Mouse (Mus musculus) embryonic fibroblast, embryonic 13.5 days (primary cell): ENCODE data around the gene Ntf3. TPM values are rescaled to one million over a fixed set of nuclear protein-coding genes. Genes with fewer than 3 reads are reported as not detected.

Source experiments
- H3K27ac ChIP-seq: 2 replicates; pipeline ENCODE4 v1.5.1; 2012; ENCODE audit warnings: low read length, control low read depth, inconsistent platforms; ENCODE audit not compliant: insufficient read depth
- H3K4me1 ChIP-seq: 2 replicates; pipeline ENCODE4 v1.6.1; 2011; ENCODE audit warnings: low read length; ENCODE audit not compliant: control insufficient read depth, insufficient read depth
- H3K4me3 ChIP-seq: 2 replicates; pipeline ENCODE4 v1.5.1; 2011; ENCODE audit warnings: mild to moderate bottlenecking, control low read depth, low read length; ENCODE audit not compliant: insufficient read depth
- CTCF ChIP-seq: IDR thresholded peaks from 2 replicates; pipeline ENCODE4 v1.5.1; 2011; ENCODE audit warnings: mild to moderate bottlenecking, control low read depth, low read length, moderate library complexity, borderline replicate concordance; ENCODE audit not compliant: insufficient read depth
- POLR2A ChIP-seq: IDR thresholded peaks from 2 replicates; pipeline ENCODE4 v1.6.1; 2011; ENCODE audit warnings: low read depth, mild to moderate bottlenecking, control low read depth, low read length, moderate library complexity
- polyA plus RNA-seq: library from polyadenylated mRNA; stranded (reverse); fragments of >200 nt; gene quantifications from 2 replicates; pipeline ENCODE4 v1.2.4, GENCODE M21; 2011; ENCODE audit warnings: low read depth; ENCODE audit not compliant: missing spikeins, insufficient read length

The Ntf3 gene
- polyA plus RNA-seq = 8.0 and 9.1 TPM in 2 replicates

- H3K27ac ChIP-seq = no peak within 1 kb of the TSS
- TF ChIP-seq CTCF = no peak
- TF ChIP-seq POLR2A = 0 out of 2 replicates have a peak, but pooled peaks have one; percentile 17
- H3K4me1 ChIP-seq = peaks cover 1% of the 10 kb centered on the region; the same call in 1 of the 2 replicates
- peak within 1 kb of the TSS; percentile 36 for H3K4me3 ChIP-seq
Measured at GRCm38 (mm10) chr6:126166548-126167207, at the start of gene Ntf3. Gene Ntf3, minus strand, starts transcription at chr6:126166910.

GRCm38 (mm10) chr6:126213330-126213729, 46.6 kb upstream of the Ntf3 start:
- Histone ChIP-seq H3K4me1 (0 out of 2 replicates have a peak, but pooled peaks cover 2% of the 10 kb centered on the region), H3K27ac (no peak overlapping the region), H3K4me3 (no peak overlapping the region)
- TF ChIP-seq POLR2A (no peak), CTCF (no peak)

GRCm38 (mm10) chr6:126203366-126203765, 36.7 kb upstream of the Ntf3 start:
- H3K4me1 ChIP-seq = no peaks in the 10 kb centered on the region
- TF ChIP-seq CTCF (no peak), POLR2A (no peak)
- no peak overlapping the region for H3K4me3 ChIP-seq
- H3K27ac ChIP-seq = no peak overlapping the region

GRCm38 (mm10) chr6:126202959-126203358, 36.2 kb upstream of the Ntf3 start:
- no peak for TF ChIP-seq CTCF
- TF ChIP-seq POLR2A = no peak
- Histone ChIP-seq H3K4me1 (no peaks in the 10 kb centered on the region), H3K27ac (no peak overlapping the region), H3K4me3 (no peak overlapping the region)

- Histone ChIP-seq H3K4me3 (no peak overlapping the region), H3K27ac (no peak overlapping the region), H3K4me1 (no peaks in the 10 kb centered on the region)
- no peak for TF ChIP-seq POLR2A
- no peak for TF ChIP-seq CTCF
Measured at GRCm38 (mm10) chr6:126201721-126202120, 35.0 kb upstream of the Ntf3 start.

GRCm38 (mm10) chr6:126199916-126200315, 33.2 kb upstream of the Ntf3 start:
- Histone ChIP-seq H3K4me3 (no peak overlapping the region), H3K27ac (no peak overlapping the region)

GRCm38 (mm10) chr6:126194760-126195159, 28.1 kb upstream of the Ntf3 start:
- H3K4me1 ChIP-seq = no peaks in the 10 kb centered on the region
- H3K4me3 ChIP-seq = no peak overlapping the region
- H3K27ac ChIP-seq = no peak overlapping the region
- no peak for TF ChIP-seq CTCF
- TF ChIP-seq POLR2A = no peak

More at GRCm38 (mm10) chr6:126199916-126200315, 33.2 kb upstream of the Ntf3 start:
- no peaks in the 10 kb centered on the region for H3K4me1 ChIP-seq
- no peak for TF ChIP-seq POLR2A
- TF ChIP-seq CTCF = no peak

- no peaks in the 10 kb centered on the region for H3K4me1 ChIP-seq
- no peak overlapping the region for H3K4me3 ChIP-seq
- TF ChIP-seq CTCF (no peak), POLR2A (no peak)
- no peak overlapping the region for H3K27ac ChIP-seq
Measured at GRCm38 (mm10) chr6:126190218-126190871, 23.6 kb upstream of the Ntf3 start.

GRCm38 (mm10) chr6:126187400-126187799, 20.7 kb upstream of the Ntf3 start:
- TF ChIP-seq POLR2A = no peak
- no peak for TF ChIP-seq CTCF
- no peak overlapping the region for H3K27ac ChIP-seq
- H3K4me1 ChIP-seq = no peaks in the 10 kb centered on the region
- no peak overlapping the region for H3K4me3 ChIP-seq

GRCm38 (mm10) chr6:126186116-126186515, 19.4 kb upstream of the Ntf3 start:
- no peak for TF ChIP-seq POLR2A
- no peak for TF ChIP-seq CTCF
- no peaks in the 10 kb centered on the region for H3K4me1 ChIP-seq
- no peak overlapping the region for H3K4me3 ChIP-seq
- no peak overlapping the region for H3K27ac ChIP-seq
